Mouse (Mus musculus) heart, postnatal 14 days (tissue): ENCODE data around the gene Sfn. TPM values are rescaled to one million over a fixed set of nuclear protein-coding genes. Genes with fewer than 3 reads are reported as not detected.

Experiments
- DNase-seq, 2 experiments: peaks; one replicate each; pipeline ENCODE4 v3.0.0; 2021 to 2022
- intact Hi-C: fragments of 180-260 bp; cut with DNase I; formaldehyde crosslinking; loops from one replicate; pipeline ENCODE4 v1.15.1; 2025
- total RNA-seq, 2 experiments: library from RNA; stranded (reverse); gene quantifications; 2 replicates each; pipeline ENCODE4 v1.2.3; 2021

Sfn gene
- total RNA-seq, 2 experiments from 2014 or later = 1.9 TPM

- intact Hi-C loops = loop anchor here (10.0 kb wide), 1 partner anchor 159 kb away; the partner anchor contains the start of gene Arid1a
- DNase-seq = no peak
These were observed 5.9 kb downstream of the Sfn start for GRCm38 (mm10) chr4:133596084-133596483.

GRCm38 (mm10) chr4:133595538-133595937 is 6.4 kb downstream of the Sfn start:
- no peak for DNase-seq
- intact Hi-C loops = loop anchor here (10.0 kb wide), 1 partner anchor 159 kb away; the partner anchor contains the start of gene Arid1a

GRCm38 (mm10) chr4:133592570-133592969 is 9.4 kb downstream of the Sfn start:
- intact Hi-C loops = loop anchor here (2.0 to 10.0 kb wide), 2 partner anchors 162 to 236 kb away; partner anchors contain the start of gene Arid1a

GRCm38 (mm10) chr4:133584059-133584951 is 17.7 kb downstream of the Sfn start, which contains the start of gene Gpn2:
Gene Gpn2, plus strand, starts transcription at chr4:133584362.
- peak; percentile 78 to 86 for DNase-seq
- intact Hi-C loops = no loop called here

More at GRCm38 (mm10) chr4:133592570-133592969, 9.4 kb downstream of the Sfn start:
- DNase-seq = peak; percentile 67 to 77

- intact Hi-C loops = no loop called here
- no peak for DNase-seq
These were observed 18.3 kb downstream of the Sfn start for GRCm38 (mm10) chr4:133583690-133584058.

- intact Hi-C loops = no loop called here
- no peak for DNase-seq
These were observed 24.0 kb downstream of the Sfn start for GRCm38 (mm10) chr4:133577983-133578382.

GRCm38 (mm10) chr4:133574843-133575202 is 27.1 kb downstream of the Sfn start:
- intact Hi-C loops = no loop called here
- DNase-seq = no peak

GRCm38 (mm10) chr4:133574070-133574842 is 27.7 kb downstream of the Sfn start, which contains the start of gene Gpatch3:
Gene Gpatch3, plus strand, starts transcription at chr4:133574745.
- peak; percentile 89 to 94 for DNase-seq
- intact Hi-C loops = no loop called here

GRCm38 (mm10) chr4:133570066-133570466 is 31.9 kb downstream of the Sfn start:
- intact Hi-C loops = no loop called here
- no peak for DNase-seq

GRCm38 (mm10) chr4:133569291-133570065 is 32.5 kb downstream of the Sfn start:
- intact Hi-C loops = no loop called here
- DNase-seq = no peak

GRCm38 (mm10) chr4:133567251-133567650 is 34.7 kb downstream of the Sfn start:
- no peak for DNase-seq
- intact Hi-C loops = no loop called here

- intact Hi-C loops = no loop called here
- DNase-seq = peak; percentile 77 to 80
These were observed 38.8 kb downstream of the Sfn start for GRCm38 (mm10) chr4:133563123-133563571.

- no peak for DNase-seq
- intact Hi-C loops = no loop called here
These were observed 40.3 kb downstream of the Sfn start for GRCm38 (mm10) chr4:133561622-133562021.

- DNase-seq = no peak
- intact Hi-C loops = no loop called here
These were observed 42.1 kb downstream of the Sfn start for GRCm38 (mm10) chr4:133559846-133560245.

GRCm38 (mm10) chr4:133557041-133557717 is 44.8 kb downstream of the Sfn start:
- intact Hi-C loops = no loop called here
- DNase-seq = no peak

- intact Hi-C loops = no loop called here
- peak; percentile 29 to 31 for DNase-seq
These were observed 48.3 kb downstream of the Sfn start for GRCm38 (mm10) chr4:133553448-133554330.

- DNase-seq = peak; percentile 44 to 53
- intact Hi-C loops = no loop called here
These were observed 49.1 kb downstream of the Sfn start, which contains the start of gene Nr0b2 for GRCm38 (mm10) chr4:133552768-133553447. Gene Nr0b2, plus strand, starts transcription at chr4:133553376.

- intact Hi-C loops = no loop called here
- no peak for DNase-seq
These were observed 49.9 kb downstream of the Sfn start for GRCm38 (mm10) chr4:133552029-133552428.
